In the genomic region with DNA sequence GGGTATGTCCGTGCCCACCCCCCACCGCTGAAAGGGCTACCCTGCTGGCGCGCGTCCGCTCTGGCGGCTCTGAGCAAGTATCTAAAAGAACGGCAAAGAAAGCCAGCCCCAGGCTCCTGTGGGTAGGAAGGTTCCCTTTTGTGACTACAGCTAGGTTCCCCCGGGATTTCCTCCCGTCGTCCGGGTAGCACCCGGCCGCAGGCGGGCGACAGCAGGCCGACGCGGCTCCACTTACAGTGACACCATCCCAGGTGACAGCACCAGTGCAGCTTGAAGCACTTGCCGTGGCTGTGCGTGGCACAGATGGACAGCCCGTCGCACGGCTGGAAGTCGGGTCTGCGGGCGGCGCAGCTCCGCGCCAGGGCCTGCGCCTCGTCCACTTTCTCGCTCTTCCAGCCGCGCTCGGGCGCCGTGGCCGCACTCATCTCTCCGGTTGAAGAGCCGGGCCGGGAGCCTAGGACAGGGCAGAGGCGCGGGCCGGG, we compare ENCODE assay signal across 8 mouse cellular contexts. TPM values are rescaled to one million over a fixed set of nuclear protein-coding genes. Genes with fewer than 3 reads are reported as not detected.
DNase-seq lines count a peak whose midpoint lies in the region; ATAC-seq lines count a peak whose summit lies in the region.

No protein-coding gene starts in this region.

- peak overlapping the region; percentile 89 for H3K27ac ChIP-seq in embryonic facial prominence, embryonic 15.5 days (replicated peaks)

- WGBS in embryonic facial prominence, embryonic 15.5 days, result under 1% methylated on average over 45 of the region's 45 CpGs

- H3K27me3 ChIP-seq in embryonic facial prominence, embryonic 15.5 days, result no peaks in the 10 kb centered on the region

- peak overlapping the region; percentile 91 for H3K4me2 ChIP-seq in embryonic facial prominence, embryonic 15.5 days (replicated peaks)

- intact Hi-C loops in heart, postnatal 36 days (cut with DNase I), result loop anchor here (1.0 to 2.0 kb wide), 2 partner anchors 39 to 53 kb away; no protein-coding TSS in a partner anchor

- no peaks in the 10 kb centered on the region for H3K9me3 ChIP-seq in embryonic facial prominence, embryonic 15.5 days (replicated peaks)

- H3K36me3 ChIP-seq in embryonic facial prominence, embryonic 15.5 days, result no peaks in the 10 kb centered on the region

- peak; percentile 74 for ATAC-seq in embryonic facial prominence, embryonic 15.5 days (ENCODE audit: insufficient number of reproducible peaks, low FRiP score, low TSS enrichment, low read depth)

- peaks cover 29% of the 10 kb centered on the region for H3K4me1 ChIP-seq in embryonic facial prominence, embryonic 15.5 days

- H3K9ac ChIP-seq in embryonic facial prominence, embryonic 15.5 days, result peak overlapping the region; percentile 85

- H3K4me3 ChIP-seq in embryonic facial prominence, embryonic 15.5 days (replicated peaks), result peak overlapping the region; percentile 74

- DNase-seq in CD4-positive helper T cell, adult 2 months (ENCODE audit: low read depth, low spot score), result peak; percentile 54
- DNase-seq in adrenal gland, postnatal 25 days, result peak; percentile 59
- DNase-seq in heart, postnatal 36 days, result peak; percentile 63 to 80
- DNase-seq in layer of hippocampus, postnatal 25 days (ENCODE audit: extremely low spot score in 1 of 2, low spot score in 1 of 2), result peak; percentile 36 to 69
- peak; percentile 60 for DNase-seq in lung, postnatal 10 days
- peak; percentile 17 for DNase-seq in retina, postnatal 7 days (ENCODE audit: low read depth, low spot score)
- DNase-seq in urinary bladder, postnatal 25 days (ENCODE audit: low spot score), result peak; percentile 44

RNA-seq across cellular contexts. Expression of gene 2510009E07Rik, which starts 0.4 kb away (rescaled TPM):
- 16.2 and 24.8 TPM in 2 replicates for total RNA-seq in adrenal gland, postnatal 25 days (2021)
- polyA plus RNA-seq in embryonic facial prominence, embryonic 15.5 days (2015; fragmentation: Nextera tagmentation; extraction: Ambion mirVana), result 23.0 and 23.9 TPM in 2 replicates
- total RNA-seq in heart, postnatal 36 days (2021), result 10 to 100 TPM; 22.9 to 23.8 TPM
- 10 to 100 TPM; 39.4 to 43.1 TPM for total RNA-seq in layer of hippocampus, postnatal 25 days (2021)

Comparison
In these comparisons a context has a peak if more than half of its experiments do, and no peak if none do; other contexts are left out.
1. Peak in every context shown above with its lines: DNase-seq, ATAC-seq, H3K4me3 ChIP-seq and H3K27ac ChIP-seq.
2. DNase-seq: peak in every context shown above with its lines; median percentile 72 in heart, postnatal 36 days; 60 in lung, postnatal 10 days; 59 in adrenal gland, postnatal 25 days; 54 in CD4-positive helper T cell, adult 2 months; 52 in layer of hippocampus, postnatal 25 days; 44 in urinary bladder, postnatal 25 days; 17 in retina, postnatal 7 days.